Mouse (Mus musculus) cerebellum, adult 2 months (tissue): Measurements from ENCODE around the gene Prtg. TPM values are rescaled to one million over a fixed set of nuclear protein-coding genes. Genes with fewer than 3 reads are reported as not detected.
A peak's percentile ranks its signal among the peaks of the same experiment; 100 is the strongest.

Experiments used
- DNase-seq, 2 experiments: peaks; one replicate each; pipeline ENCODE4 v3.0.0; 2021
- H3K27ac ChIP-seq: fragments of 200-500 bp; 2 replicates; pipeline ENCODE4 v1.5.1; 2012; ENCODE audit warnings: low read length, control low read depth, inconsistent platforms; ENCODE audit not compliant: insufficient read depth
- H3K27me3 ChIP-seq: fragments of 200-500 bp; 2 replicates; pipeline ENCODE4 v1.6.1; 2012; ENCODE audit warnings: inconsistent platforms, mild to moderate bottlenecking, low read length, moderate library complexity; ENCODE audit not compliant: control insufficient read depth, insufficient read depth
- H3K4me1 ChIP-seq: fragments of 200-500 bp; 2 replicates; pipeline ENCODE4 v1.6.1; 2011; ENCODE audit warnings: low read length; ENCODE audit not compliant: control insufficient read depth, insufficient read depth
- H3K4me3 ChIP-seq: fragments of 200-500 bp; replicated peaks from 2 replicates; pipeline ENCODE3; 2011; ENCODE audit warnings: mild to moderate bottlenecking, low read depth, low read length, control low read depth; ENCODE audit not compliant: insufficient read depth
- CTCF ChIP-seq: fragments of 200-500 bp; IDR thresholded peaks from 2 replicates; pipeline ENCODE4 v1.5.1; 2011; ENCODE audit warnings: low read depth, mild to moderate bottlenecking, control low read depth, low read length, moderate library complexity, borderline replicate concordance; ENCODE audit not compliant: insufficient read depth
- POLR2A ChIP-seq: fragments of 200-500 bp; IDR thresholded peaks from 2 replicates; pipeline ENCODE4 v1.6.1; 2011; ENCODE audit warnings: low read length, control low read depth, borderline replicate concordance; ENCODE audit not compliant: insufficient read depth
- WGBS: fragments of 180-500 bp; shearing (Covaris S2); methylation state at CpG from one replicate; pipeline ENCODE4 v1.1.7; 2018; 5-methylcytosine and 5-hydroxymethylcytosine counted together
- polyA plus RNA-seq: library from polyadenylated mRNA; depleted of rRNA; stranded (reverse); fragments of >200 nt; gene quantifications from 2 replicates; pipeline ENCODE4 v1.2.3, GENCODE M21; 2012

Gene Prtg
- polyA plus RNA-seq, 1 experiment = 0.57 TPM

DNA sequence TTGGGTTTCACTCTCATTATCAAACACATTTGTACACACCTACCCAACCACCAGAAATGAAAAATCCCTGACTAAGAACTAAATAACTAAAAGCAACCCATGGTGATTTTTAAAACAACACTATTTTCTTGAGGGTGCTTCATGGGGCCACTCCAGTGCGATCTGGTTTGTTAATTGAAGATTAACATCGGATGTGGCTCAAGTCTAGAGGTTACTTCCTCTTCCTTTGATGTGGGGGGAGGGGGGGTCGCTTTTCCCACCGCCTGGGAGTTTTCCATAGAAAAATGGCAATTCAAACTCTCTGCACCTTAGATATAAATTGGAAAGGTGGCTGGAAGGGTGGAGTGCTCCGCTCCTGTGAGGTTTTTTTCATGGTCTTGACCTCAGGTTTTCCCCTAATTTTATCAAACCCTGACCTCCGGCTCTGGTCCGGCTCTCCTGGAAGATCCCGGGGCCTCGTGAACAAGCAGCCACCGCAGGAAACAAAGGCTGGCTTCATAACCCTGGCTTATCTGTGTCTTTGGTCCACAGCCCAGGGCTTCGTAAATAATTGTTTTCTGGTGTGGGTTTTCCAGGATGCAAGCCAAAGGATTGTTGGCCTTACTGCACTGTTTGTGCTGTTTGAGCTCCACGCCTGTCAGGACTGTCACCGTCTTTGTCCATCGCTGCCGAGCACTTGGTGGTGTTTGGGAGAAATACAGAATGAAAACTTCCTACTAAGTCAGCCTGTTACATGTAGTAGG, 74.5 kb downstream of the Prtg start:
- H3K27ac ChIP-seq = no peak overlapping the region
- WGBS = 17% methylated on average over 15 of the region's 15 CpGs
- H3K27me3 ChIP-seq = no peaks in the 10 kb centered on the region
- H3K4me3 ChIP-seq = no peak overlapping the region
- TF ChIP-seq POLR2A (no peak), CTCF (no peak)
- DNase-seq = peak in 1 of 2 experiments; percentile 42
- no peaks in the 10 kb centered on the region for H3K4me1 ChIP-seq

DNA sequence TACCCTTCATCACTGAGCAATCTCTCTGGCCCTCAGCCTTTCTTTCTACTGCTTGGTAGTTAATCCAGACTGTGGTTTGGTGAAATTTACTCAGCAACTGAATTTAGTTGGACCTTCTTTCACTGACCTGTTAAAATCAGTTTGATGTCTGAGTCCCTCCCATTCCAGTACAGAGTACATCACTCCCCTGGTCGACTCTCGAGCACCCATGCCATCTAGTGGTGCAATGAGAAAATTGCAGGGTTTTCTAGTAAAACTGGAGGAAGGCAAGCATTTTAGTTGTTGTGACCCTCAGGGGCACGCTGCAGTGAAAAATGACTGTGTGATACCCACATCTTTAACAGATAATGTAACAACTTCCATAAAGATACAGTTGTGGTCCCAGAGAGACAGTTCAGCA, 77.3 kb downstream of the Prtg start:
- Histone ChIP-seq H3K4me3 (no peak overlapping the region), H3K27ac (no peak overlapping the region), H3K27me3 (no peaks in the 10 kb centered on the region), H3K4me1 (no peaks in the 10 kb centered on the region)
- peak; percentile 27 to 29 for DNase-seq
- 10% methylated on average over 3 of the region's 3 CpGs for WGBS
- no peak for TF ChIP-seq POLR2A
- peak; percentile 82 for TF ChIP-seq CTCF

- no peak for DNase-seq
- Histone ChIP-seq H3K4me1 (no peaks in the 10 kb centered on the region), H3K27me3 (no peaks in the 10 kb centered on the region), H3K27ac (no peak overlapping the region), H3K4me3 (no peak overlapping the region)
- WGBS = 93% methylated on average over 1 of the region's 1 CpGs
- TF ChIP-seq POLR2A = no peak
- TF ChIP-seq CTCF = no peak
Measured at GRCm38 (mm10) chr9:72889777-72890176, 83.1 kb downstream of the Prtg start.

DNA sequence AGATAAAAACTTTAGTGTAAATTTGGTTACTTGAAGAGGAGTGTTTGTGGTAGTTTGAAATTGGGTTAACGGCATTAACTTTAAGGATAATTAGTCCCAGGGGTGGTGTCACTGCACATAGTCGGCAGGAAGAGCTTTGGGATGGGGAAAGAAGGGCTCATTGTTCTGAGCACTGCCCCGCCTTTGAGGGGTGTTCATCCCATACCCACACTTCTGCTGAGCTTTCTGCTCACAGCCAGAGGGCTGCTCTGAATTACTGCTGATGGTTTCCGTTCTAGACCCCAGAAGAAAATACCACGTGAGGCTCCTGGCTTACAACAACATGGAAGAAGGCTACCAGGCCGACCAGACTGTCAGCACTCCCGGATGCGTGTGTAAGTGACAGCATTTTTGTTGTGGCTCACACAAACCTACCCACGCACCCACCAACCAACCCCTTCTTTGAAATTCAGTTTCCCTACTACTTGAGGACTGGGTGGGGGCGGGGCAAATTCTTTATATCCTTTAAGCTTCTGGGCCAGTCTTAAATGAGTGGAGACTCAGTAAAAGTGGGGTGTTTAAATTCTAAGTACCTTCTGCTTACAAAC, 83.9 kb downstream of the Prtg start:
- no peak for TF ChIP-seq POLR2A
- TF ChIP-seq CTCF = no peak
- 82% methylated on average over 10 of the region's 10 CpGs for WGBS
- H3K4me1 ChIP-seq = no peaks in the 10 kb centered on the region

GRCm38 (mm10) chr9:72892761-72893160, 86.1 kb downstream of the Prtg start:
- no peak for DNase-seq
- no peaks in the 10 kb centered on the region for H3K4me1 ChIP-seq
- no peak overlapping the region for H3K4me3 ChIP-seq
- no peaks in the 10 kb centered on the region for H3K27me3 ChIP-seq
- TF ChIP-seq POLR2A (no peak), CTCF (no peak)
- 92% methylated on average over 5 of the region's 5 CpGs for WGBS
- no peak overlapping the region for H3K27ac ChIP-seq

More for the DNA sequence above, 83.9 kb downstream of the Prtg start:
- no peak for DNase-seq
- H3K27ac ChIP-seq = no peak overlapping the region
- H3K27me3 ChIP-seq = no peaks in the 10 kb centered on the region
- H3K4me3 ChIP-seq = no peak overlapping the region

DNA sequence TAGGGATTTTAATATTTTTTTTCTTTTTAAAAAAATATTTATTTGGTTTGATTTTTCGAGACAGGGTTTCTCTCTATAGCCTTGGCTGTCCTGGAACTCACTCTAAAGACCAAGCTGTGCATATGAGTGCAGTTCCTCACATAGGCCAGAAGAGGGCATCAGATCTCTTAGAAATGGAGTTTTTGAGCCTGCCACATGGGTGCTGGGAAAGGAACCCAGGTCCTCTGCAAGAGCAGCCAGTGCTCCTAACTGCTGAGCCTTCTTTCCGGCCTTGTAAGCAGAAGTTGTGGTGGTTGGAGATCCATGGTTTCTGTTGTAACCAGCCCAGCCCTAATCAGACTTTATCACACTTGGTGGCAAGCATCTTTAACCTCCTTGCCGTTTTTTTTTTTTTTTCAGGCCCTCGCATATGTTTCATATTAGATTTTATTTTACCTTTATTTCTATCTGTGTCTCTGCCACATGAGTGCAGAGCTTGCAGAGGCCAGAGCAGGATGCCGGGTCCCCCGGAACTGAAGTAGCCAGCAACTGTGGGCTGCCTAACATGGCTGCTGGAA, 88.2 kb downstream of the Prtg start:
- Histone ChIP-seq H3K4me1 (no peaks in the 10 kb centered on the region), H3K27me3 (no peaks in the 10 kb centered on the region), H3K27ac (no peak overlapping the region), H3K4me3 (no peak overlapping the region)
- no peak for DNase-seq
- WGBS = 95% methylated on average over 6 of the region's 6 CpGs
- TF ChIP-seq POLR2A (no peak), CTCF (no peak)

- WGBS = 89% methylated on average over 8 of the region's 8 CpGs
- TF ChIP-seq CTCF (no peak), POLR2A (no peak)
- Histone ChIP-seq H3K4me3 (no peak overlapping the region), H3K4me1 (no peaks in the 10 kb centered on the region), H3K27me3 (no peaks in the 10 kb centered on the region), H3K27ac (no peak overlapping the region)
- no peak for DNase-seq
Measured at GRCm38 (mm10) chr9:72902057-72902456, 95.4 kb downstream of the Prtg start.

DNA sequence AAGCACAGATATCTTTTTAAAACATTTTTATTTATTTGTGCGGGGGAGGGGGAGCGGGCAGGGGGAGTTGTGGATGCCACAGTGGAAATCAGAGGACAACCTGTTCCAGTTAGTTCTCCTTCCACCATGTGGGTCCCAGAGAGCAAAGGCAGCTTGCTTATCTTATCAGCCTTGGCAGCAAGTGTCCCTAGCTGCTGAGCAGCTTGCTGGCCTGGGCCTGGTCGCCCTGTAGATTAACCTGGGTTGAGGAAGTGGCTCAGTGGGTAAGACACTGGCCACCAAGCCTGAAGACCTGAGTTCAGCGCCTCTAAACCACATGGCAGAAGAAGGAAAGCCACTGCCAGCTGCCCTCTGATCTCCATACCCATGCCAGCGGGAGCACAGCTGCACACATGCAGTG, 95.9 kb downstream of the Prtg start:
- 88% methylated on average over 5 of the region's 5 CpGs for WGBS
- Histone ChIP-seq H3K27ac (no peak overlapping the region), H3K4me1 (no peaks in the 10 kb centered on the region), H3K4me3 (no peak overlapping the region), H3K27me3 (no peaks in the 10 kb centered on the region)
- no peak for TF ChIP-seq POLR2A
- DNase-seq = no peak
